Mouse (Mus musculus) olfactory bulb, adult 2 months (tissue): ENCODE data around the gene Cpz. TPM values are rescaled to one million over a fixed set of nuclear protein-coding genes. Genes with fewer than 3 reads are reported as not detected.

Experiments
- H3K27ac ChIP-seq: fragments of 200-500 bp; 2 replicates; pipeline ENCODE4 v1.5.1; 2012; ENCODE audit warnings: low read depth, low read length; ENCODE audit not compliant: insufficient read depth
- H3K4me1 ChIP-seq: fragments of 200-500 bp; 2 replicates; pipeline ENCODE4 v1.6.1; 2012; ENCODE audit warnings: low read length; ENCODE audit not compliant: control insufficient read depth, insufficient read depth
- H3K4me3 ChIP-seq: fragments of 200-500 bp; 2 replicates; pipeline ENCODE4 v1.5.1; 2012; ENCODE audit warnings: mild to moderate bottlenecking, low read depth, low read length, moderate library complexity; ENCODE audit not compliant: insufficient read depth
- CTCF ChIP-seq: fragments of 200-500 bp; IDR thresholded peaks from 2 replicates; pipeline ENCODE4 v1.5.1; 2012; ENCODE audit warnings: low read depth, mild to moderate bottlenecking, low read length, moderate library complexity; ENCODE audit not compliant: insufficient read depth
- POLR2A ChIP-seq: fragments of 200-500 bp; IDR thresholded peaks from 2 replicates; pipeline ENCODE4 v1.6.1; 2012; ENCODE audit warnings: mild to moderate bottlenecking, low read depth, low read length, moderate library complexity; ENCODE audit not compliant: insufficient read depth
- WGBS: fragments of 180-500 bp; shearing (Covaris S2); methylation state at CpG from one replicate; pipeline ENCODE4 v1.1.7; 2018; 5-methylcytosine and 5-hydroxymethylcytosine counted together
- polyA plus RNA-seq: library from polyadenylated mRNA; stranded (reverse); fragments of >200 nt; gene quantifications from 2 replicates; pipeline ENCODE4 v1.2.4, GENCODE M21; 2012; ENCODE audit warnings: low replicate concordance; ENCODE audit not compliant: missing spikeins, insufficient read depth, insufficient read length

Cpz gene
- polyA plus RNA-seq, 1 experiment = not detected

GRCm38 (mm10) chr5:35494773-35495390 is 30.6 kb downstream of the Cpz start:
- no peak overlapping the region for H3K27ac ChIP-seq
- no peak for TF ChIP-seq POLR2A
- TF ChIP-seq CTCF = no peak
- H3K4me1 ChIP-seq = no peaks in the 10 kb centered on the region
- no peak overlapping the region for H3K4me3 ChIP-seq
- 75% methylated on average over 8 of the region's 8 CpGs for WGBS

GRCm38 (mm10) chr5:35493770-35494169 is 31.7 kb downstream of the Cpz start:
- Histone ChIP-seq H3K4me1 (no peaks in the 10 kb centered on the region), H3K4me3 (no peak overlapping the region), H3K27ac (no peak overlapping the region)
- 92% methylated on average over 12 of the region's 12 CpGs for WGBS
- TF ChIP-seq POLR2A = no peak

- peaks cover 17% of the 10 kb centered on the region for H3K4me1 ChIP-seq
- H3K27ac ChIP-seq = no peak overlapping the region
- H3K4me3 ChIP-seq = no peak overlapping the region
- 7% methylated on average over 4 of the region's 4 CpGs for WGBS
- TF ChIP-seq POLR2A = no peak
- no peak for TF ChIP-seq CTCF
These were observed 46.0 kb downstream of the Cpz start for GRCm38 (mm10) chr5:35479521-35479920.

DNA sequence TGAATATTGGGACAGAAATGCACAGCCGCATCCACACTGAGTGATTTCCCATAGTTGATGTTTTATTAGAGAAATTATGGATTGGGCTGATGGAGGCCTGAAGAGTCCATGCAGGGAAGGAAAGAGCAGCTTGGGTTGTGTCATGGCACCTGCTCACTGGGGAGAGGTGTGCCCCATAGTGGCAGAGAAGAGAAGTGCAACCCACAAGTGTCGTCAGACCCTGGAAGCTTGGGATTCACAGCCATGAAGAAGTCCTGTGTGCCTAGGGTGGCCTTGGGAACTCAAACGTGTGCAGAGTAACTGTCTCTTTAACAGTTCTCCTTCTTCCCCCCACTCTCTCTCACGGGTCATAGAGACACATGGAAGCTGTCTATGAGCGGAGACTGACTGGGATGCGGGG is 50.3 kb downstream of the Cpz start:
- Histone ChIP-seq H3K4me1 (peaks cover 16% of the 10 kb centered on the region), H3K27ac (no peak overlapping the region), H3K4me3 (no peak overlapping the region)
- TF ChIP-seq CTCF (no peak), POLR2A (no peak)
- WGBS = 60% methylated on average over 6 of the region's 6 CpGs

GRCm38 (mm10) chr5:35470885-35471528 is 54.5 kb downstream of the Cpz start:
- 68% methylated on average over 7 of the region's 7 CpGs for WGBS
- Histone ChIP-seq H3K27ac (no peak overlapping the region), H3K4me1 (peaks cover 11% of the 10 kb centered on the region), H3K4me3 (no peak overlapping the region)
- no peak for TF ChIP-seq CTCF
- no peak for TF ChIP-seq POLR2A

DNA sequence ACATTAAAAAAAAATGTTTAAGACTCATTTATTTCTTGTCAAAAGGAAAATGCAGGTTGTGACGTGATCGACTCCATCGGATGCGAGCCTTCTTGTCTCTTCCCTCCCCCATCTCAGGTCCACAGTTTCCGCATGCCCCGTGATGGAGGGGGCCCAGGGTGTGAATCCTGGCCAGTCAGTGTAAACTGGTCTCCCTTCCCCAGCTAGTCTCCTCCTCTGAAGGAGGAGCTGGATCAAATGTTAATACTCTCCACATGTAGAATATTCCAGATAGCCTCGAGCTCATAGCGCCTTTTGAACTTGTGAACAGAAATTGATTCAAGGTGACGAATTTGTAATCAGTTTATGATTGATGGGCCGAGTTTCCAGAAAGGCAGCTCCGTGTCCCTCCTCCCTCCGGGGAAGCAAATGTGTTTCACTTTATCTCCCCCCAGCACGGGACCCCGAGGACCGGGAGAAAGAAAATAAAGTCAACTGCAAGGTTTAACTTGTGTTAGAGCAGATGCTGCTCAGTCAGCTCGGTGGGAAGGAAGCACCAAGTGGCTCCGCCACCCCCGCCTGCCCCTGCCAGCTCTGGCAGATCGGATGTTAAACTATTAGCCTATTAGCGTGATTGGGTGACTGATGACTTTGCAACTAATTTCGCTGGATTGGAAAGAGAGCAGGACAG is 59.4 kb downstream of the Cpz start:
- no peak overlapping the region for H3K27ac ChIP-seq
- peaks cover 15% of the 10 kb centered on the region for H3K4me1 ChIP-seq
- WGBS = 40% methylated on average over 21 of the region's 21 CpGs
- no peak for TF ChIP-seq POLR2A
- no peak for TF ChIP-seq CTCF
- 0 out of 2 replicates have a peak overlapping the region, but pooled peaks have one; percentile 4 for H3K4me3 ChIP-seq

DNA sequence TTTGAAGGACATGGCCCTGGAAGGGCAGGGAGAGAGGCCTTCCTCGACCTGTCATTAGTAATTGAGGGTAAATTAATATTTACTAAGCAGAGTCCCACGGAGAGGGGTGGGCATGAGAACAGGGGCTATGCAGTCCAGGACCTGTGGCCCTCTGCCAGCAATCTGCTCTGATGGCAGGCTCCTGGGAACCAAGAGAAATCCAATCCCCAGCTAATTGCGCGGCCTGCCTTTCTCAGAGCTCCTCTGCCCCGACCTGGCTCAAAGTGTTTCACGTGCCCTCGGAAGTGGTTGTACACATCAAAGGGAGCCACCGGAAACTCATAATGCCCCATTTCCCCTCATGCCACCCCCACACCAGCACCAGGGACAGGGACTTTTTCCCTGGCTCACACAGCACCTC is 63.4 kb downstream of the Cpz start:
- WGBS = 50% methylated on average over 8 of the region's 8 CpGs
- Histone ChIP-seq H3K4me3 (no peak overlapping the region), H3K27ac (no peak overlapping the region), H3K4me1 (peaks cover 14% of the 10 kb centered on the region)
- no peak for TF ChIP-seq CTCF
- TF ChIP-seq POLR2A = no peak

- no peak overlapping the region for H3K4me3 ChIP-seq
- no peak overlapping the region for H3K27ac ChIP-seq
- WGBS = 80% methylated on average over 4 of the region's 4 CpGs
- H3K4me1 ChIP-seq = no peaks in the 10 kb centered on the region
- TF ChIP-seq POLR2A (no peak), CTCF (no peak)
These were observed 65.7 kb downstream of the Cpz start for GRCm38 (mm10) chr5:35459760-35460159.

GRCm38 (mm10) chr5:35458267-35458666 is 67.2 kb downstream of the Cpz start:
- H3K4me1 ChIP-seq = peaks cover 8% of the 10 kb centered on the region

More at GRCm38 (mm10) chr5:35458267-35458666, 67.2 kb downstream of the Cpz start:
- TF ChIP-seq CTCF (no peak), POLR2A (no peak)
- 87% methylated on average over 3 of the region's 3 CpGs for WGBS
- no peak overlapping the region for H3K4me3 ChIP-seq
- H3K27ac ChIP-seq = no peak overlapping the region
